Mouse (Mus musculus): Measurements from ENCODE around the gene Tmprss2.

The Tmprss2 gene

GRCm38 (mm10) chr16:97610939-97611338, at the start of gene Tmprss2:
Gene Tmprss2 (minus strand): TSS chr16:97611195.
- peak; percentile 2 for DNase-seq (ENCODE audit: low spot score)

- DNase-seq (ENCODE audit: low spot score) = no peak
These were observed 48.2 kb upstream of the Tmprss2 start for GRCm38 (mm10) chr16:97659225-97659658.

GRCm38 (mm10) chr16:97658481-97658880, 47.5 kb upstream of the Tmprss2 start:
- no peak for DNase-seq (ENCODE audit: low spot score)

- no peak for DNase-seq (ENCODE audit: low spot score)
These were observed 44.8 kb upstream of the Tmprss2 start for GRCm38 (mm10) chr16:97655800-97656199.

GRCm38 (mm10) chr16:97649522-97650188, 38.7 kb upstream of the Tmprss2 start:
- DNase-seq (ENCODE audit: low spot score) = no peak

- no peak for DNase-seq (ENCODE audit: low spot score)
These were observed 33.7 kb upstream of the Tmprss2 start for GRCm38 (mm10) chr16:97644681-97645080.

- no peak for DNase-seq (ENCODE audit: low spot score)
These were observed 28.6 kb upstream of the Tmprss2 start for GRCm38 (mm10) chr16:97639630-97640029.

GRCm38 (mm10) chr16:97632880-97633484, 22.0 kb upstream of the Tmprss2 start:
- DNase-seq (ENCODE audit: low spot score) = no peak

- DNase-seq (ENCODE audit: low spot score) = no peak
These were observed 12.2 kb upstream of the Tmprss2 start for GRCm38 (mm10) chr16:97623166-97623565.

GRCm38 (mm10) chr16:97622383-97622889, 11.4 kb upstream of the Tmprss2 start:
- DNase-seq (ENCODE audit: low spot score) = no peak

- DNase-seq (ENCODE audit: low spot score) = no peak
These were observed 7.3 kb upstream of the Tmprss2 start for GRCm38 (mm10) chr16:97618285-97618684.

- DNase-seq (ENCODE audit: low spot score) = no peak
These were observed 1.0 kb upstream of the Tmprss2 start for GRCm38 (mm10) chr16:97612009-97612408.

GRCm38 (mm10) chr16:97610246-97610645, 749 bp downstream of the Tmprss2 start:
- no peak for DNase-seq (ENCODE audit: low spot score)

GRCm38 (mm10) chr16:97609676-97610075, 1.3 kb downstream of the Tmprss2 start:
- DNase-seq (ENCODE audit: low spot score) = no peak

- no peak for DNase-seq (ENCODE audit: low spot score)
These were observed 3.0 kb downstream of the Tmprss2 start for GRCm38 (mm10) chr16:97607956-97608355.

- DNase-seq (ENCODE audit: low spot score) = no peak
These were observed 4.2 kb downstream of the Tmprss2 start for GRCm38 (mm10) chr16:97606829-97607228.

- no peak for DNase-seq (ENCODE audit: low spot score)
These were observed 4.9 kb downstream of the Tmprss2 start for GRCm38 (mm10) chr16:97605957-97606721.

GRCm38 (mm10) chr16:97602256-97602655, 8.7 kb downstream of the Tmprss2 start:
- no peak for DNase-seq (ENCODE audit: low spot score)

GRCm38 (mm10) chr16:97600591-97600990, 10.4 kb downstream of the Tmprss2 start:
- no peak for DNase-seq (ENCODE audit: low spot score)

GRCm38 (mm10) chr16:97598046-97598445, 12.9 kb downstream of the Tmprss2 start:
- DNase-seq (ENCODE audit: low spot score) = no peak

- no peak for DNase-seq (ENCODE audit: low spot score)
These were observed 17.0 kb downstream of the Tmprss2 start for GRCm38 (mm10) chr16:97593816-97594509.

GRCm38 (mm10) chr16:97593057-97593456, 17.9 kb downstream of the Tmprss2 start:
- peak; percentile 49 for DNase-seq (ENCODE audit: low spot score)
